Mouse (Mus musculus) B cell, adult 2 months (primary cell): ENCODE measurements around the gene 2010111I01Rik.

Source experiments
- DNase-seq, 2 experiments: peaks; one replicate each; pipeline ENCODE4 v3.0.0; 2022

2010111I01Rik gene

DNA sequence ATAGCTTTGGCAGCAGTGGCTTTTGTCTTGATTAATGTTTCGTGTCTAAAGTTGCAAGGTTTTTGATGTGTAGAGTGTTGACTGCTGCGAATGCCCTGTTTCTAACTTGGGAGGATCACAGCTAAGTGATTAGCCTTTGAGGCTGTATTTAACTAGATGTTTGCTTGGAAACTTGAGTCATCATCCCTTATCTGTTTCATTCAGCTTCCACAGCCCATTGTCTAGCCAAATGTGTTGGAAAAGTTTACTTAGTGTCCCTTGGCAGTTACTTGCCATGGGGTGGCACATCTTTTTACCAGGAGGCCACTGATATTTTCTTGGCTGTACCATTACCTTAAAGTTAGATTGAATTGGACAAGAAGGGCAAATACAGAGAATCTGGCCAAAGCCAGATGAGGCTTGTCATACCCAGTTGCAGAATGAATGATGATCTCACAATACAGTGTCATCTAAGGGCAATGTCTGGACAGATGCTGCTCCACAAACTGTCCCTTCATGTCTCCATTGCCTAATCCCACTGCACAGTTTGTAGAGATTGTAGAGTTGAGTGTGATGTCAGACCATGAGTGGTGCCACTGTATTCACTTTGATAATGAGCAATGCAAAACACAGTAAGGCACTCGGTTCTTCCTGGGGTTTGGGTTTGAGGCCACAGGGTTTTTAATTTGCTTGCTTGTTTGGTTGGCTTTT, 152.9 kb downstream of the 2010111I01Rik start:
- DNase-seq = no peak

DNA sequence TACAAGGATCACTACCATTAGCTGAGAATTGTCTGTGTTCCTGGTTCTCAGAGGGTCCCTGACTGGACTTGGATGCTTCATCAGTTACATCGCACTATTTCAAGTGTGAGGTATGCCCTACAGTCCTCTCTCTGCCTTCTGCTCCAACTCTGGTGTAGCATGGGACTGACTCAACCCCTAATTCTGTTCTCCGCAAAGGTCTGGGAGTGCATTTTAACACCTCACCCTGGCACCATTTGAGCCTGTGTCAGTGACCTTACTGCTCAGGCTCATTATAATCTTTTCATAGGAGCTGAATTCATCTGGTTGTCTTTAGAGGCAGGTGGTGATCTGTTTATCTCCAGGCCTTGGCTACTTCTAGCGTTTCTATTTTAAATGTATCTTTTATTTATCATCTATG, 154.0 kb downstream of the 2010111I01Rik start:
- no peak for DNase-seq

DNA sequence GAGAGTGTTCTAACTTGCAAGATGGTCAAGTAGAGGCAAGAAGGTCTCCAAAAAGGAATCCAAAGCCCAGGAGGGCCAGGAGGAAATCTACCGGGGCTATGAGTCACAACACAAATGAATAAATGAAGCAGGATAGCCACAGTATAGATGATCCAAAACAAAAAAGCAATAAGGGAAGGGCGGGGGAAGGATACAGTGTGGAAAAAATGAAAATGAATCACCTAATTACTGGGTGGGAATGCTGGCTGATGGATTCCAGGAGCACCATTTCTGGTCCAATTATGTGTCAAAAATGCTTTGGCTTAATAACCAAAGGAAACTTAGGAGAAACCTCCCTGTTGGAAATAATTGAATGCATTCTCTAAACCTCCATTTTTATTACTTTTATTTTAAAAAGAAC, 155.6 kb downstream of the 2010111I01Rik start:
- no peak for DNase-seq

DNA sequence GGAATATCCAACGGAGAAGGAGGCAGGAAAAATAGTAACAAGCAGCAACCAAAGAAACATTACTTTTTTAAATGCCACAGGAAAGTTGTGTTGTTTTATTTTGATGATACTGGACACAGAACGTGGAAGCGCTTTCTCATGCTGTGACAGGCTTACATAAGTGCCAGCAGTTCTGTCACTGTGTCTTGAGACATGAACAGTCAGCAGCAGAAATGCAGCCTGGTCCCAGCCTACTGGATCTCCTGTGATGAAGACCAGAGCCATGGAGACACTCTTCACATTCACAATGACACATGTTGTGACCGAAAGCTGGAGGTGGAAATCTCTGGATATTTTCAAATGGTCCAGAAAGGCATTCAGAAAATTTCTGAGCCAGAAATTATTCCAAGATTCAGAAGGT, 157.1 kb downstream of the 2010111I01Rik start:
- no peak for DNase-seq

DNA sequence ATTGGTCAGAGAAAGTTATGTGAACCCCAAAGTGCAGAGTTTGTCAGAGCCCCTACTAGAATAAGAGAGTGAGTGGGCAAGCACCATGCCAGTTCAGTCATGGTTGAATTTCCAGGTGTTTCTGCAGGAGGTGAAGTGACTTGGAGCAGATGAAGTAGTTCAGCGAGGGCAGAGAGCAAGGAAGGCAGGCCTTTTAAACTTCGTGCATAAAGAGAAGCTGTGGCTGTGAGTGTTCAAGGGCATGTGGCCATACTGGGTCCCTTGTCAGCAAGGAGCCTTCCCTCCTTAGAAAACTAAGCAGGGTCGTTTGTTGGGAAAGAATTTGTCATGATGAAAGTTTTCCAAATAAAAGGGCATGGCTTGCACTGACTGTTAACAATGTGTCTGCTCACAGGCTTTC, 161.5 kb downstream of the 2010111I01Rik start:
- no peak for DNase-seq

DNA sequence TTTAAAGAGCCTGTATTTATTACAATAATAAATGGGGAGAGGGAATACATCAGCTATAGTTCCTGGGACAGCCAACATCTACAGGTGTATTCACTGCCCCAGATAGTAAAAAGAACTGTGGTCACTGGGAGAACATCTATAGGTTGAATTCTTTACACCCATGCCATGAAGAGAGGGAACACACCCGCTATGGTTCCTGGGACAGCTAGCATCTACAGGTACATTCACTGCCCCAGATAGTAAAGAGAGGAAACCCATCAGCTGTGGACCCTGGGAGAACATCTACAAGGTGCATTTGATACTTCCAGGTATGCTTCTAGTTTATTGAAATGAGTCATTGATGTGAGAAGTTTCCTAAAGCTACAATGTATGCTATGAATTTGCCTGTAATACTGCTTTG, 162.8 kb downstream of the 2010111I01Rik start:
- DNase-seq = no peak

DNA sequence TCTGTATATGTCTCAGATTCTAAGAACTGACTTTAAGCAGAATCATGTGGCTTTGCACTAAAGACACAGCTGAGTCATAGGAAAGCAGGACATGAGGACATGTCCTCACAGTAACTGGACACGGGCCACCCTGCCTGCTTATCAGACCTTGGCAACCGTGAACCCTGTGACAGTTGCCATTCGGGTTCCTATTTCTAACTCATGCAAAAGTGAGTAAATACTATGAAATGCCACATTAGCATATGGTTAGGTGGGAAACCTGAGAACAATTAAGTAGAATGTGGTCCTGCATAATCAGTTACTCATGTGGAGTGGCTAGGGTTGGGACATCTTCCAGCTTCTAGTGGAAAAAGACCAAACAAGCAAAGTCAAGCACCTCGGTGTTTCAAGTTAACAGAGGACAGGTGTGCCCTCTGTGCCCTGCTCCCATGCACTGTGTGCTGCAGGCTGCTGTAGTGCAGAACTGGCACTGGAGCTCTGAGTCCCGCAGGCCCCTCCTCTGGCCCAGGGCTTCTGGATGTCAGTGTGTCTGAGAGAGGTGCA, 170.3 kb downstream of the 2010111I01Rik start:
- no peak for DNase-seq

DNA sequence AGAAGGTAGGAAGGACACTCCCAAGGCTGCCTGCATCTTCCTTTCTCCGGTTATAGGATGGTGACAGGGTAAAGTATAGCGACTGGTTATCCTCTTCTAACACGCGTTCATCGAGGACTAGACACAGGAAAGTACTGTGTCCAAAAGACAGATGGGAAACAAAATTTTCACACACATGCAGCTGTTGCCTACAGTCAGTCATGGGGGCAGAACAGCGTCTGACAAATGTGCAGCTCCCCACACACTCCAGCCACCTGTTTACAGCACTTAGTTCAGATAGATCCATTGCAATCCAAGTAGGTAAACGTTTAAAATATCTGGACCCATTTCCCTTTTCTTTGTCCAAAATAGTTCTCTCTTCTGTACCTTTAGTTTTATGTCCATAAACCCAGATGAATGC, 171.3 kb downstream of the 2010111I01Rik start:
- no peak for DNase-seq

DNA sequence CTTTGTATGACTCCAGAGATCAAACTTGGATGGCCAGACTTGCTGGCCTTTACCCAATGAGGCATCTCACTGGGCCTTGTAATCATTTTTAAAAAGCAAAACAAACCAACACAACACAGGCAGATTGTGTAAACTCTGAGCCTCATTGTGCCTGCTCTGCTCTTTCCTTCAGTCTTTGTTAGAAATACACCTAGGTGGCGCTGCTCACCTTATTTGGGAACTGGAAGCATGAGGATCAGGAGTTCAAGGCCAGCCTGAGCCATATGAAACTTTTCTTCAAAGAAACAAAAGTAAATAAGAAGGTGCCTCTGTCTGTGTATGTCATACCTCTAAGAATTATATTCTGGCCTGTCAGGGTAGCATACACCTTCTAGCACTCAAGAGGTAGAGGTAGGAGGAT, 172.1 kb downstream of the 2010111I01Rik start:
- no peak for DNase-seq

DNA sequence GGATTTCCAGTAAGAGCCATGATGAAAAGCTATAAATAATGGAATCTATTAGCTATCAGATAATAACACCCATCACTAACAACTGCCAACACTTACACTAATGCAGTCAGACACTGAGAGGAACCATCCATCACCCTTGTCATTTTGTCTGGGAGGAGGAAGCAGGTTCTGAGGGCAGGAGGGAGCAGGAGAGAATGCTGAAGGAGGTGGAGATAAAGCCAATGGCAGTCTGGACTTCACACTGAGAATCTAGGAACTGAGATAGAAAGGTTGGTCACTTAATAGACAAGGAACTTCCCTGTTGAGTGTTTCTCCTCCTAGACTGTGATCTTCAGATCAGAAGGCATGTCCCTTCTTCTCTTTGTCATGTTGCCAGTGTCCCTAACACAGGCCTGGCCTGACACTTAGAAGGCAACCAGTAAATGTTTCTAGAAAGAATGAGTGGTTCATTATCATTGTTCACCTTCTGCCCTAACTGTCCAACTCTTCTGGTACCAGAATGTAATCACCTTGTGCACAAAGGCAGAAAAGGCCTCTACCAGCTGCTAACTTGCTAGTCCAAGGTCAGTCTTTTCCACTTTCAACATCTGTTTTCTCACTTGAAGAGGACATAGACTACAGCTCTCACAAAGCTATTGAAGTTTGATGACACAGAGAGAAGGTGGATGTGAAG, 173.8 kb downstream of the 2010111I01Rik start:
- DNase-seq = no peak

DNA sequence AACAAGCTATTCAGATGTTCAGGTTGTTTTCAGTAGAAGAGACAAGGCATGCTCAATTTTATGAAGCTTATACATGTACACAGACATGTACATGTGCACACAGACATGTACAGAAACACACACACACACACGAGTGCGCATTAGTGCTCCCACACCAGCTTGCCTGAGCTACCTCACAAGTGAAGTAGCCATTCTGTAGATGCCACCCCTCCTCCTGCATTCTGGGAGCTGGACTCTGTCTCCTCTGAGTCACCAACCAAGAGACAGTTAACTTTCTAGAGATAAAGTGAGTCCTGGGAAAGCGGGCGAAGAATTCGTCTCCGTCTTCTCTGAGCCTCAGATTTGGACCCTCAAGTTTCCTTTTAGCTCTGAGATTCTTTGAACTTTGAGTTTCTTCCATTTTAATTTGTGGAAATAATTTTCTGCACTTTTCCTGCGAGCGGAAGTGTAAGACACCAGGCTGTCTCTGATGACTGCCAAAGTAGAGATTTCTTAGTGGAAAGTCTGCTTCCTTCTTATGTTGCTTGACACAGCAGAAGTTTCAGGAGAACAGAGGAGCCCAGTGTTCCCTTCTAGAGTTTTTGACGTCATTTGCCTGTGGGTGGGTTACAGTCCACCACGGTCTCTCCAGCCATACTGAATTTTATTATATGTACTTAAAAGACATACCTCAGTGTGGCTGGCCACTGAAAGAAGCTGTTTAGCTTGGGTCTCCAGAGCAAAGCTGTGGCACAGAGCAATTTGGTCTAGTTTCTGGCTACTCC, 175.0 kb downstream of the 2010111I01Rik start:
- no peak for DNase-seq

DNA sequence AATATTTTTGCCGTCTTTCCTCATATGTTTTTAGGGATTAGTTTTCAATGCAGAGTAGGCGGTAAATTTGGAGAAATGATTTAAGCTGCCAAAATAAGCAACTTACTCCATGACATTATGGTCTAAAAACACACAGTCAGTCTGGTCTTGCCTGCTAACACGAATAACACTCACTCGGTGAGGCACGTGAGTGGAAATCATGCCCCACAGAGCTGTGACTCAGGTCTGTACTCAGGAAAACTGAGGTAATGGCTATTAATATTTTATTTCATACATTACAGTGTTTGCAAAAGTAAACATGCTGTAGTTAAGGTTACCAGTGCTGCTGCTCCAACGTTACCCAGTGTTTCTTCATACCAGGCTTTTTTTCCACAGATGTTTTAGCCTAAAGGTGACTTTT, 176.1 kb downstream of the 2010111I01Rik start:
- DNase-seq = no peak

DNA sequence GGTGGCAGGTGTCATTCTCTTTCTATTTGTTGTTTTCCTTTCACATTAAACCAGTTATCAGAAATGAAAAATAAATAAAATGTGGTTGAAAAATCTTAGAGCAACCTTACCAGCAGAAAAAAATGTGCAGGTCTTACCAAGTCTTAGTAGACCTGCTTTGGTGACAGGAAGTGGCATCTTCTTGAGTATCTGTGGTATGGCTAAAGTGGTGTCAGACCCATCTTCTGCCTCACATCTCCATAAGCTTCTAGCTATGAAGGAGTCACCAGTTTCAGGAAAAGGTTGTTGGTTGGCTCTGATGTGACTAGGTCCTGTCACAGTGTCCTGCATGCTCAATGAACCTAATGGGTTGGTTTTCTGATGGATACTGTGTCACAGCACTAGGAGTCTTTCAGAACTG, 176.6 kb downstream of the 2010111I01Rik start:
- no peak for DNase-seq

DNA sequence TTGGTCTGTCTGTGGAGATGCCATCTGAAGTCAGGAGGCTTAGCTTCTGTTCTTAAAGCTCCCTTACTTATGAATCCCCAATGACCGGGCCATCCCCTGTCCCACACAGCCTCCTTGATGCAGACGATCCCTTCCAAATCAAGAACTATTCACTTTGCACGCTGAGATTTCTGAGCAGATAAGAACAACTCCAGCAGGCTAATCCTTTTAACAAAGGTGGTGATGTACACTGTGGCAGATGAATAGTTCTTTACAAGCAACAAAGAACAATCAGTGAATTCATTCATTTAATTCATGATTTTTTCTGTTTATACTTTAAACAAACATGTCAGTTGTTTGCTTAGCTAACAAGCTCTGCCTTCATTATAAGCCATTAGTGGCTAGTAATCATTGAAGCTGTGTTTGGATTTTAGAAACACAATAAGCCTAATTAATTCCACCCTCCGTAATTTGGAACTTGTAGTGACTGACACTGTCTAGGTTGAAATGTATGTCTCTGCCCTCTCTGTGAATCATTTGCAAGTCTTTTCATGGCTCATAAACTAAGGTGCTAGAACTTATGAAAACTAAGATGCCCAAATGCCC, 182.0 kb downstream of the 2010111I01Rik start:
- no peak for DNase-seq

DNA sequence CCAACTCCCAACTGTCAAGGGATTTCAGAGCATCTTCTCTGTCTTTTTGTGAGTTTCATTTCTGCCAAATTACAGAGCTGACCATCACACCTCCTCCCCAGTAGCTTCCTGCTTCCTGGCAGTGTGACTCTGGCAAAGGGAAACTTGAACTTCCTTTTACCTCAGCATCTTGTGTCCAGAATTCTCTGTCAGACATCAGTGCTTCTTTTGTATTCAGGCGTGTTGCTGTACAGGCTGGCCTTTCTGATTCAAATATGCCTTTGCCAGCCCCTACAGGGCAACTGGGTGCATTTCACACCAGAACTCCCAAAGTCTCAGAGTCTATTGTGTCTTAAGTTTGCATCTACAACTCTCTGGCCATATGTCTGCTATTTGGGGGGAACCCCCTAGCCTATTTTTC, 183.5 kb downstream of the 2010111I01Rik start:
- no peak for DNase-seq

DNA sequence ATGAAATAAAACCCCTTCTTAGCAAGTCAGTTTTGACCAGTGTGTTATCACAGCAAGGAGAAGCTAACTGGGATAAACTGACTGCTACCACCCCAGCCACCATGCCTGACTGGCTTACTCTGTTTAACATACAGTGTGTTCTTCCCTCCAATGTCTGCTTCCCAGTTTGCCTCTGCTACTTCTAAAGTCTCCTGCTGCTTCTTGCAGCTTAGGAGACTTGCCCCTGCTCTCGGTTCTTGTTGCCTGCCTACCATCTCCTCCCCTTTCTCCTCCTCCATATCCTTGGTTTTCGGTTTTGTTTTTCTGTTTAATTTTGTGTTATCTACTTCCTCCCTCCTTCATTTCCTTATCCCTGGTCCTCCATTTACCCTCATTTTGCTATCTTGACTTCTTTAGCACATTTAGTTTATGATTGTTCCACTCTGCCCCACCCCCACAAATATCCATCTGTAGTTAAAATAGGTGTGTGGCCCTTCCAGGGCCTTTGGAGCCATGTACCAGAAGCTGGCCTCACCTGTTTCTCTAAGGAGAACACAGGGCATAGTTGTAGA, 185.9 kb downstream of the 2010111I01Rik start:
- DNase-seq = no peak

DNA sequence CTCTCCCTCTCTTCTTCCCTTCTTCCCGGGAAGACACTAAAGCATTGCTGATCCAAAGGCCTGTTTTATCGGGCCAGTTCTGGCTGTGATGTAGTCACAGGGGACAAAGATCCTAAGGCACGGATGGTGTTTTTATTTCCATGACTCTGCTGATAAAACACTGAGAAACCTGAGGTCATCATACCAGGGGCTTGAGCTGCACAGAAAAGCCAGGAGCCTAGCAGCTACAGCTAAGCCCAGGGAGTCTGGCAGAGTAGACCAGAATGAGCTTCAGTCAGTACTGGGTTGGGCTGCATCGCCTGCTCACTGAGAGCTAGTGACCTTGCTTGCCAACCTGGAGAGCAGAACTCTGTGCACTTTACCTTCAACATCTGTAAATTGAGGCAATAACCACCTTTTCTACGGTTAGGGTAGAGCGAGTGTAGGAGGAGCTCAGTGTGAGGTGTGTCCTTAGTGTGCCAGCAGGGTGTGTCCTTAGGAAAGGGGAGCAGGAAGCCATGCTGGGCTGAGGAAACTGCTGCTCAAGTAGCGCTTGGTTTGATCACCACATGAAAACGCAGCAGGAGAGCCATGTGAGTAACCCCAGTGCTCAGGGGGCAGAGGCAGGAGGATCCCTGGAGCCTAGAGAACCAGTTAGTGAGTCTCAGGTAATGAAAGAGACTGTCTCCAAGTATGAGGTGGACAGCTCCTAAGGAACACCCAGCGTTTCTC, 186.5 kb downstream of the 2010111I01Rik start:
- no peak for DNase-seq

DNA sequence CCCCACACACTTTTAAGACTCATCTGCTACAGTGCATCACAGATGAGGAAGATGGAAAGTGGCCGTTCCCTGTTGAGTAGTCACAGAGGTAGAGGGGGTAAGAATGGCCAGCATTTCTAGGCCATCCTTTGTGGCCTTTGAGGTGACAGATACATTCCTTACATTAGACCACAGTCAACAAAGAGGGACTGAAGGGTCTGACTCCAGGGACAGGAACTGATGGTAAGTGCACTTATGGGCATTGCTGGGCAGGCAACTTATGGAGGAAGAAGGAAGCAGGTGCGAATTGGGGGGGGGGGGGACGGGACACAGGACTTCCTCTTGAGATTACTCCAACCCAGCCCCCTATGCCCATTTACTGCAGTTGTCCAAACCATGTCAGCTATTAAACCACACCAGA, 187.8 kb downstream of the 2010111I01Rik start:
- no peak for DNase-seq

DNA sequence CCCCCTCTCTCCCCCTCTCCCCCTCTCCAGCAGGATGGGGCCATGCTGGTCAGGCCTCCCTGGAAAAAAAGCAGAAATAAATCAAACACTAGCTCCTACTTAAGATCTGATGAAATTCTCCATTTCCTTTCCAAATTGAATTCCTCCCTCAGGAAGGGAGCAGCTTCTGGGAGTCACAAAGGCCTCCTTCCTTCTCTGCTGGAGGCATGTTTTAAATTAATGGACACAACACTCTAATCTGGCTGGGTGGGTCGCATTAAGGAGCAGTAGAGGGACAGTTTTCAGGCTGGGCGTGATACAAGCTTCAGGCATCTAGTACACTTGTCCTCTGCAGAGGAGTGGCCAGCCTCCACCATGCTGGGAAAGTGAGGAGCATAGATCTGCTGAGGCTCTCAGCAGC, 188.7 kb downstream of the 2010111I01Rik start:
- no peak for DNase-seq

DNA sequence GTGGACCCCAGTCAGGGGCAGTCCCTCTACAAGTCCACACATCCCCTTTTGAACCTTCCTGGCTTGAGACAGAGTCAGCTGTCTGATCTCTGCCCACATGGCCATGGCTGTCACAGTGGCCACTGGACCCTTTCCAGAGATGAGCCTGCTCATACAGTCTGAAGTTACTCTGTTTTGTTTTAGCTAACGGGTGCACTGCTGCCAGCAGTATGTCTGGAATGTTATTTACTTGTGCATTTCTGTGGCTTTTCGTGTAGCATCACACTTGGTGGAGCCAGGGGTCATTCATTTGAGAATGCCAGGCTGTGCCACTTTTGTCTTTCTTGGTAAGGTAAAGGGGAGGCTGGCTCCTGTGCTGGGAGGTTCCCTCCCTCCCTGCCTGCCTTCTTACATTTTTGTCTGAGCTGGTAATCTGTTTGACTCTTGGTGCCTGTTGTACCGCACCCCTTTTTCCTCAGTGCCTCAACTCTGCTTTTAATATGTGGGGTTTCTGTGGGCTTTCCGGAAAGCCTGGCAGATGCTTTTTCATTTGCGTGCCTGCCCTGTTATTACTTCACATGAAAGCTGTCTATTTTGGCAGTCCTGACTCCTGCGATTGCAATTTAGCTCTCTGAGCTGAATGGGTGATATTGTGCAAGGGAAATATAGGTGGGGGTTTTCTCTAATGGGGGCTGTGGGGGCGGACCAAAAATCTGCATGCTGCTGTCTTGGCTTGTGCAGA, 190.3 kb downstream of the 2010111I01Rik start:
- DNase-seq = no peak

DNA sequence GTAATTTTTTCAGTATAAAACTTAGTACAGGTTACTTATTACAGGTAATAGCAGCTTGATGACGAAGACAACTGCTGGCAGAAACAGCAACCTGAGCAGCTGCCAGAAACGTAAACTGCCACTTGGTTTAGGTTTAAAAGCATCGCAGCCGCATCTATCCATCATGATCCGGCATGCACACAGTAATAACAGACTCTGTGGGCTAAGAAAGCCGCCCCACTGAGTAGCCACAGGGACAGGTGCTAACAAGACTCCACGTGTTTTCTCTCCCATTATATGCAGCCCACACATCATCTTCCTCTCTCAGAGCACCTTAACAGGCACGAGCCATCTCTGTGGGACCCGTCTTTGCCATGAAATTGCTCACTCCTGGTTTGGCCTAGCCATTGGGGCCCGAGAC, 191.6 kb downstream of the 2010111I01Rik start:
- DNase-seq = no peak
